Mouse (Mus musculus) liver, embryonic 14.5 days (tissue): ENCODE measurements at regions not wholly inside any gene's neighbourhood (a gene's known extent, or its start where the extent isn't known, plus 50 kb on each side); places are given as distances from the start of the nearest gene placed in this dataset.

Source experiments
- CTCF ChIP-seq: IDR thresholded peaks from 2 replicates; pipeline ENCODE4 v1.5.1; 2016; ENCODE audit warnings: antibody characterized with exemption, low read depth, control low read depth
- EP300 ChIP-seq: IDR thresholded peaks from 2 replicates; pipeline ENCODE4 v1.6.1; 2016; ENCODE audit warnings: antibody characterized with exemption, low read depth

DNA sequence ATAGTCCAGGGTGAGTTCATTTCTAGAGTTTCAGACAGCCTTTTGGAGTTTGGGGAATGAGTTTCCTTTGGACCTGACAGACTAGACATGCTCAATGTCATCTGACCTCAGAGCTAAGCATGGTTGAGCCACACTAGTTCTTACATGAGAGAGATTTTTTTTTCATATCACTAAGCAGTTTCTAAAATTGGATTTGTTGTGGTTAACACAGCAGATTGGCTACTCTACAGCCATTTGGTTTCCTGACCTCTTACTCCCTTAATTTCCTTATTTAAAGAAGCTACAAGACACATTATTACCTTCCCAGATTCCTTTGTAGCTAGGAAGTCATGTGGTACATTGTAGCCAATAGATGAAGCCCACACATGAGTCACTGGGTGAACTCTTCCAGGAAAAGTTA, 98.5 kb upstream of the Prr23a1 start:
- TF ChIP-seq CTCF (no peak), EP300 (no peak)
